Mouse (Mus musculus) erythroblast, embryonic 14.5 days (primary cell): ENCODE measurements around the gene Pgls. TPM values are rescaled to one million over a fixed set of nuclear protein-coding genes. Genes with fewer than 3 reads are reported as not detected.

ENCODE experiments used
- H3K27me3 ChIP-seq: 2 replicates; pipeline ENCODE4 v1.6.1; 2012; ENCODE audit warnings: inconsistent platforms; ENCODE audit not compliant: control insufficient read depth
- H3K36me3 ChIP-seq: 2 replicates; pipeline ENCODE4 v1.6.1; 2012; ENCODE audit warnings: mild to moderate bottlenecking, inconsistent platforms; ENCODE audit not compliant: control insufficient read depth
- H3K4me1 ChIP-seq: 2 replicates; pipeline ENCODE4 v1.6.1; 2012; ENCODE audit warnings: inconsistent platforms; ENCODE audit not compliant: control insufficient read depth
- H3K4me3 ChIP-seq: replicated peaks from 2 replicates; pipeline ENCODE3; 2012; ENCODE audit warnings: moderate library complexity, mild to moderate bottlenecking, inconsistent platforms
- H3K9me3 ChIP-seq: 2 replicates; pipeline ENCODE4 v1.6.1; 2012; ENCODE audit warnings: low read length, inconsistent platforms, mixed read lengths; ENCODE audit not compliant: control insufficient read depth
- GATA1 ChIP-seq: IDR thresholded peaks from 2 replicates; pipeline ENCODE4 v1.6.1; 2012; ENCODE audit warnings: low read length, inconsistent platforms, mixed read lengths
- TAL1 ChIP-seq: IDR thresholded peaks from 3 replicates; pipeline ENCODE4 v1.6.1; 2012; ENCODE audit warnings: low read length, inconsistent platforms, mixed read lengths
- polyA plus RNA-seq: library from polyadenylated mRNA; stranded (reverse); fragments of >175 nt; gene quantifications from 2 replicates; pipeline ENCODE4 v1.2.3, GENCODE M21; 2012

The Pgls gene
- polyA plus RNA-seq, 1 experiment = 12.5 TPM

GRCm38 (mm10) chr8:71558071-71558957, 33.7 kb upstream of the Pgls start, which contains the start of gene Tmem221:
TSS of gene Tmem221 (minus strand) at chr8:71558871.
- H3K27me3 ChIP-seq = peaks cover 54% of the 10 kb centered on the region
- H3K4me3 ChIP-seq = peak within 1 kb of the TSS; percentile 51
- H3K4me1 ChIP-seq = peaks cover 43% of the 10 kb centered on the region
- no peaks in the 10 kb centered on the region for H3K36me3 ChIP-seq
- no peak for TF ChIP-seq TAL1
- TF ChIP-seq GATA1 = no peak
- H3K9me3 ChIP-seq = no peaks in the 10 kb centered on the region

DNA sequence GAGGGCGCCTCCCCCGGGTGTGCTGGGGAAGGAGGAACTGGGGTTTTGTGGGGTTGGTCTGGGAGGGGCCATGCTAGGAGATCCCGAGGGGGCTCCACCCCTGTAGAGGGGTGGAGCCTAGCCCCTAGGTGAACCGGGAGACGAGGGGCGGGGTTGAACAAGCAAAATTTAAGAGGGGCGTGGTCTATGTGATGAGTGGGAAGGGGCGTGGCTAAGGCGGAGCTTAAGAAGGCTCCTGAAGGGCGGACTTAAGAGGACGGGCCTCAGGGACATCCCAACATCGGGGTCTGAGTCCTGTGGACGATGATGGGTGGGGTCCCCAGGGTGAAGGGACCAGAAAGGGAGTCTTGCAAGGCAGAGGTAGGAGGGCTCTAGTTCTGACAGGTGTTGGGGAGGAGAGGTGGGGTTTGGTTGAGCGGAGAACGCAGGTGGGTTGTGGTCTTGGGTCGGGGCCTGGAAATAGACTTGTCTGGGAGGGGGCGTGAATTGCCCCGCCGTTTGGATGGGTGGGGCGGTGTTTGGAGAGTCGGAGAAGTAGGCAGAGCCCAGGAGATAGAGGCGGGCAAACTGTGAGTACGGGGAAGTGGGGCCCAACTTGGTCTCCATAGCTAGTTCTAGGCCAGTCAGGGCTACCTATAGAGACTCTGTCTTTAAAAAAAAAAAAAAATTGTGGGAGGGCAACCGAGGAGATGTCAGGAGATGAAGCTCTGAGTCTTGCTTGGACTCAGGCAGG, 32.9 kb upstream of the Pgls start:
- Histone ChIP-seq H3K9me3 (peaks cover 3% of the 10 kb centered on the region), H3K36me3 (no peaks in the 10 kb centered on the region), H3K4me1 (peaks cover 39% of the 10 kb centered on the region), H3K27me3 (peaks cover 58% of the 10 kb centered on the region), H3K4me3 (peak overlapping the region; percentile 51)
- TF ChIP-seq GATA1 (no peak), TAL1 (no peak)

- H3K4me3 ChIP-seq = no peak overlapping the region
- TF ChIP-seq TAL1 = no peak
- no peak for TF ChIP-seq GATA1
- peaks cover 30% of the 10 kb centered on the region for H3K4me1 ChIP-seq
- H3K36me3 ChIP-seq = no peaks in the 10 kb centered on the region
- H3K27me3 ChIP-seq = peaks cover 63% of the 10 kb centered on the region
- peaks cover 5% of the 10 kb centered on the region for H3K9me3 ChIP-seq
Observed at GRCm38 (mm10) chr8:71560071-71560470, 31.9 kb upstream of the Pgls start.

DNA sequence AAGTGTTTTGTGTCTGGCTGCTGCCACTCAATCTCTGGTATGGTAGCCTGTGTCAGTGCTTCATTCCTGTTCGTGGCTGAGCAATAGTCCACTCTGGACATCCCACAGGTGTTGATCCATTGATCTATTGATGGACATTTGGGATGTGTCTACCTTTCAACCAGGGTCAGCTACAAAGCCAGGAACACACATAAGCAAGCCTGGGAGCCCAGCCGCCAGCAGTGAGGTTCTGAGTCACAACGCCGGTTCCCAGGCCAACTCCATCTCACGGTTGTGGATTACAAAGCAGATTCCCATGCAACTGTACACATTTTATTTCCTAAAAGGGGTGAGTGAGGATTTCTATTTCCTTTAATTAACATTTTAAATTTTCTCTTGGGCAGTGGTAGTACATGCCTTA, 31.2 kb upstream of the Pgls start:
- H3K4me1 ChIP-seq = peaks cover 28% of the 10 kb centered on the region
- peaks cover 5% of the 10 kb centered on the region for H3K9me3 ChIP-seq
- H3K36me3 ChIP-seq = no peaks in the 10 kb centered on the region
- peaks cover 63% of the 10 kb centered on the region for H3K27me3 ChIP-seq
- no peak for TF ChIP-seq GATA1
- TF ChIP-seq TAL1 = no peak
- no peak overlapping the region for H3K4me3 ChIP-seq

GRCm38 (mm10) chr8:71561401-71561800, 30.6 kb upstream of the Pgls start:
- no peak overlapping the region for H3K4me3 ChIP-seq
- H3K9me3 ChIP-seq = peaks cover 5% of the 10 kb centered on the region
- peaks cover 67% of the 10 kb centered on the region for H3K27me3 ChIP-seq
- TF ChIP-seq TAL1 = no peak
- TF ChIP-seq GATA1 = no peak
- H3K4me1 ChIP-seq = peaks cover 28% of the 10 kb centered on the region
- H3K36me3 ChIP-seq = no peaks in the 10 kb centered on the region

GRCm38 (mm10) chr8:71562751-71563150, 29.2 kb upstream of the Pgls start:
- Histone ChIP-seq H3K4me3 (no peak overlapping the region), H3K4me1 (peaks cover 28% of the 10 kb centered on the region), H3K9me3 (peaks cover 5% of the 10 kb centered on the region), H3K27me3 (peaks cover 60% of the 10 kb centered on the region), H3K36me3 (no peaks in the 10 kb centered on the region)
- TF ChIP-seq GATA1 (no peak), TAL1 (no peak)

- peaks cover 5% of the 10 kb centered on the region for H3K9me3 ChIP-seq
- peaks cover 60% of the 10 kb centered on the region for H3K27me3 ChIP-seq
- peaks cover 16% of the 10 kb centered on the region for H3K4me1 ChIP-seq
- H3K4me3 ChIP-seq = no peak overlapping the region
- TF ChIP-seq TAL1 = no peak
- TF ChIP-seq GATA1 = no peak
- no peaks in the 10 kb centered on the region for H3K36me3 ChIP-seq
Observed at GRCm38 (mm10) chr8:71563992-71564391, 28.0 kb upstream of the Pgls start.

- peaks cover 26% of the 10 kb centered on the region for H3K4me1 ChIP-seq
Observed at GRCm38 (mm10) chr8:71566501-71566900, 25.5 kb upstream of the Pgls start, which contains the start of gene Nxnl1. TSS of gene Nxnl1 (minus strand) at chr8:71566601.

DNA sequence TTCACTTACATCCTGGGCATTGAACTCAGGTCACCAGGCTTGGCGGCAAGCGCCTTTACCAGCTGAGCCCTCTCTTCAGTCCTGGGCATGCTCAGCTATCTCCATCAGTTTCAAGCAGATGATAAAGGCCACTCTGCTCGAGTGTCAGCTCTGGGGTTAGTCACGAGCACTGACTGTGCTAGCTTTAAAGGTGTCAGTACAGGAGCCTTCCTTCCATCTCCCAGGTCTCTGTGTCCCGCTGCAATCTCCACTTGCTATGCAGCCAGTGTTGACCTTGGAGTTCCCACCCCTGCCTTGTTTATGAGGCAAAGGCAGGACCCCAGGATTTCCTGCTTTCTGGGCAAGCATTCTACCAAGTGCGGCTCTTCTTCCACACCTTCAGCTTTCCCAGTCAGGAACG, 24.4 kb upstream of the Pgls start:
- no peak overlapping the region for H3K4me3 ChIP-seq
- H3K9me3 ChIP-seq = peaks cover 5% of the 10 kb centered on the region
- peaks cover 70% of the 10 kb centered on the region for H3K27me3 ChIP-seq
- no peaks in the 10 kb centered on the region for H3K36me3 ChIP-seq
- TF ChIP-seq TAL1 (no peak), GATA1 (no peak)
- H3K4me1 ChIP-seq = peaks cover 23% of the 10 kb centered on the region

More at GRCm38 (mm10) chr8:71566501-71566900, 25.5 kb upstream of the Pgls start, which contains the start of gene Nxnl1:
- Histone ChIP-seq H3K27me3 (peaks cover 71% of the 10 kb centered on the region), H3K36me3 (no peaks in the 10 kb centered on the region), H3K9me3 (peaks cover 5% of the 10 kb centered on the region), H3K4me3 (no peak within 1 kb of the TSS)
- TF ChIP-seq TAL1 (no peak), GATA1 (no peak)
